Mouse (Mus musculus) natural killer cell, adult 2 months (primary cell): Measurements from ENCODE around the gene Cmtr1.
"Not testable (repeated sequence)": the region's sequence is repeated elsewhere in the genome, so short reads cannot be mapped to it uniquely, and the experiment has no call there.

Source experiments
- DNase-seq, 2 experiments: peaks; one replicate each; pipeline ENCODE4 v3.0.0; 2022; ENCODE audit warnings: low spot score in 2 of 2

Cmtr1 gene

DNA sequence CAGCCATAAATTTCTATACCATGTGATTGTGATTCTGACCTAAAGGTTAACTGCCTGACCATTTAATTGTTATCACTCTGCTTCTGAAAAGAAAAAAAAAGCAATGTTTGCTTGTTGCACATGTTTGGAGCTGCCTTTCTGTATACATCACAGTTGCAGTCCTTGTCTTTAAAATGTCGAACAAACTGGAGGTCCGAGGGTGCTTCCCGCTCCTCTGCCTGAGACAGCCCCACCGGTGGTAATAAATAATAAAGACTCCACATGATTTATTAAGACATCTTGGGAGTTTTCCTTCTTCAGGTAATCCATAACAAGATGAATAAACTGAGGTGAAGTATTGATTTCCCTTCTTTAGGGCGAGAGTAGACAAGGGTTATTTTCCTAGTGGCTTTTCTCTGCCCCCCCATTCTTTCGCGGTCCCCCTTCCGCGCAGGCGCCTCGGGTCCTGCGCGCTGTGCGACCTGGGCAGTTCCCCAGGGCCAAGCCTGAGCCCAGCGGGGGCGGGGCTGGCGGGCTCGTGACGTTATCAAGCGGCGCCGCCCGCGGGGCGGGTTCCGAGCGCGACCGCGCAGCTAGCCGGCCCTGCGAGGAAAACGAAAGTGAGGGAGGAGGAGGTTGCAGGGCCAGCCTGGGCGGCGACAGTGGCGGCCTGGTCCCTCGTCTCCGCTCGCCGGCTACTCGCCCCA, at the start of gene Cmtr1:
Gene Cmtr1 (plus strand): TSS at position 520 of the 686 bp plus-strand sequence.
- DNase-seq, result peak; percentile 97

DNA sequence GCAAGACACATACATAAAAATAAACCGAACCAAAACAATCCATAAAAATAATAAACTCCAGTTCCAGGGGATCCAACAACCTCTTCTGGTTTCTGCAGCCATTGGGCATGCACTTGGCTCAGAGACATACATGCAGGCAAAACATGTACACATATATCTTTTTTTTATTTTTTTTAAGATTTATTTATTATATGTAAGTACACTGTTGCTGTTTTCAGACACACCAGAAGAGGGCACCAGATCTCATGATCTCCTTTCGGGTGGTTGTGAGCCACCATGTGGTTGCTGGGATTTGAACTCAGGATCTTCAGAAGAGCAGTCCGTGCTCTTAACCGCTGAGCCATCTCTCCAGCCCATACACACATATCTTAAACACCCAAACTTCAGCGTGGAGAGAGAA, 46.9 kb upstream of the Cmtr1 start:
- not testable (repeated sequence) for DNase-seq

DNA sequence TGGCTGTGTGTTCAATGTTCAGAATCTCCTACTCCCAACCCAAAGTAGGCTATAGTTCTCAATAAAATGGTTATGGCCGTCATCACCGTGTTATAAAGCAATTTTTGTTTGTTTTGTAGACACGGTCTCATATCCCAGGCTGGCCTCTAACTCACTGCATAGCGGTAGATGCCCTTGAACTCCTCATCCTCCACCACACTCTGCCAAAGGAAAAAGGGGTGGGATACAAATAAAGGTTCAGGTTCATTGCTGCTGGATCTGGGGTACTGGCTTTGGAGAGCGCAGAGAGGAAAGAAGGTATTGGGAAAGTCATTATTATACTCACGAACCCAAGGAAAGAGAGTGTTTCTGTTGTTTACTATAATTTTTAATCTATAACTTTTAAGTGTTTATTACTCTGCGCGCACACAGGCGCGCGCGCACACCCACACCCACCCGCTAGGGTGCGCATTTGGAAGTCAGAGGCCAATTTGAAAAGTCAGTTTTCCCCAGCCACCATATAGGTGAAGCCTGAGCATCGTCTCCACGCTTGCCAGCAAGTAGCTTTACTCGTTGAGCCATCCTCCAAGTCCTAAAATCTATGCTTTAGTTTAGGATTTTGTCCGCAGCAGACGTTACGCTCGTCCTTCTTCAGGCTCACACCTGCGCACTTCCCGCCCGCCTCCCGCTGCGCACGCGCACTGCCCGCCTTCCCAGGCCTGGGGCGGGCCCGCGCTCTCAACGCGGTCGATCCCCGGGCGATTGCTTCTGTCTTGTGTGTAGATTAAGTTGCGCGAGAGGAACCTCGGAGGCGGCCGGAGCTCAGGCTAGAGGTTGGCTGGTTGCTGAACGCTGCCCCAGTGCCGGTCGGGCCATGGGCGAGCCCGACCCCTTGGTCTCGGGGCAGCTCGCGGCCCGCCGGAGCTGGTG, 46.0 kb upstream of the Cmtr1 start, which contains the start of the genes Rnf8 and Gm28043:
Gene Rnf8 (plus strand): TSS at position 676 of the 909 bp plus-strand sequence.
Gene Gm28043 (plus strand): TSS at position 762 of the 909 bp plus-strand sequence.
- DNase-seq, result peak; percentile 90 to 93

DNA sequence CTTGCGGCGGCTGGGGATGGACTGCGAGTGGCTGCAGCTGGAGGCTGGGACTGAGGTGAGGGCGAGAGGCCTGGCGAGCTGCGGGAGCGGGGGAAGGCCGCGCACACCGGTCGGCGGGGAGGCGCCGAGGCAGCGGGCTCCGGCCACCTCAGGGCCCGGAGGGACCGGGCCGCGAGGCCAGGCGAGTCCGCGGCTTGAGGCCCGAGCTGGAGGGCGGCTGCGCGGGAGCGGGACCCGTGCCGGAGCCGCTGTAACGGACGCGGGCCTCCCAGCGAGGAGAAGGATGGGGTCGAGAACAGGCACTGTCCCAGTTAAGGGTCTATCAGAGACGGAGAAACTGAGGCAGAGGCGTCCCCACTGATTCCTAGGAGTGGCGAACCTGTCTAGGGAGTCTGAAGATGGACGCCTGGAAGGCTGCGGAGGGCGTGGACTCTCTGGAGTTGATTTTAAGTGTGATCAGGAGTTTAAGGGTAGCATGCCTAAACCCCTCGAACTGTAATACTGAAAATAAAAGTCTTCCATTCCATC, 45.3 kb upstream of the Cmtr1 start:
- DNase-seq, result no peak

DNA sequence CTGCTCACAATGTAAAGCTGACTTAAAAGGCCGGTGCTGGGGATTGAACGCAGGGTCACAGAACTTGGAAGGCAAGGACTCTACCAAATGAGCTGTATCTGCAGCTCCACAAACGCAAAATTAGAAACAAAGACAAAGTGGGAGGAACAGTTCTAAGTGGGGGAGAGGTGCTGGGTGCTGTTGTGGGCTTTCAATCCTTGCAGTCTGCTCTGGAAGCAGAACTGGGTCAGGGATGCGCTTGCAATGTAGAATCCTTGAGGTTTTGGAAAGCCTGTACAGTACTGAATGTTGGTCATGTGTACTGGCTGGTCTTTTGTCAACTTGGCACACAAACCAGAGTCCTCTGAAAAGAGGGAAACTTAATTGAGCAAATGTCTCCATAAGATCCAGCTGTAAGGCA, 44.8 kb upstream of the Cmtr1 start:
- DNase-seq, result no peak

DNA sequence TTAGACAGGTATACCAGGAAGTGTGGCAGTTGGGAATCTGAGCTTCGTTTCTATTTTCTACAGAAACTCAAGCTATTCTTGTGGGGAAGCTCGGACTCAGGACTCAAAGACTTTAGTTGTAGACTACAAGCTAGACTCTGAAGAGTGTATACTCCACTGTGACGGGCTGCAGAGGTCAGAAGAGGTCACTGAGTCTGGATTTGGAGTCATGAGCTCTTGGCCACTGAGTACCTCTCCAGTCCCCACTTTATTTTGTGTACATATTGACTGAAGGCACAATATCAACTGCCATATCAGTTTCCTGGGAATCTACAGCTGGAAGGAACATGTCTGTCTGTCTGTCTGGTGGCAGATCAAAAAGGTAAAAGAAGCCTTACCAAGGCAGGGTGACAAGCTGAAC, 41.2 kb upstream of the Cmtr1 start:
- DNase-seq, result no peak

DNA sequence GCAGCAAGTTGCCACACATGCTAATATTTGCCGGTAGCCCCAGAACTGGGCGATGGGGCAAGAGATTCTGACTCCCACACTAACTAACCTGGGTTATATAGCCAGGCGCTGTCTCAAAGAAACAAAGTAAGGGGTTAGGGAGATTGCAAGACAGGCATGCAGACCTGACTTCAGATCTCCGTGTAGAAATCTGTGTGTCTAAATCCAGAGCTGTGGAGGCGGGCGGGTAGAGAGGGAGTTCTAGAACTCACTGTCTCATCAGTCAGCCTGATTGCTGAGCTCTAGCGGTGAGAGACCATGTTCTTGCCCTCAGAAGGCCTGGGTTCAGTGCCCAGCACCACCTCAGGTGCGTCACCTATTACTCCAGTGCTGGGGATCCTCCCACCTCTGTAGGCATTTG, 36.9 kb upstream of the Cmtr1 start:
- no peak for DNase-seq

DNA sequence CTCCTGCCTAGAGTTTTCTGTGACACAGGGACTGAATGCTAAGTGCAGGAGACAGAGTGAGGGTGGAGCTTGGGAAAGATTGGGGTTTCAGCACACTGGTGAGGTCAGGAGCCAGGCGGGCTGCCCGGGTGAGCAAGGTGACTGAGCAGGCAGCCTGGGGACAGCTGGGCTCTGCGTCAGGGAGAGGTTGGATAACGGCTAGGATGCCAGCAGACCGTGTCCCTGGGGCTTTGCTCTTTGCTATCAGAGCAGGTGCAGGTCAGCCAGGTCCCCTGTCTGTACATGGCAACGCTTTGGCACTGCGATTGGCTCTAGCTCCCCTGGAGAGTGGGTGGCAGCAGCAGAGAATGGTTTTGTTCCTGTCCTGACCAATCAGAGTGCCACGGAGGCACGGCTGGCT, 33.1 kb upstream of the Cmtr1 start:
- no peak for DNase-seq

DNA sequence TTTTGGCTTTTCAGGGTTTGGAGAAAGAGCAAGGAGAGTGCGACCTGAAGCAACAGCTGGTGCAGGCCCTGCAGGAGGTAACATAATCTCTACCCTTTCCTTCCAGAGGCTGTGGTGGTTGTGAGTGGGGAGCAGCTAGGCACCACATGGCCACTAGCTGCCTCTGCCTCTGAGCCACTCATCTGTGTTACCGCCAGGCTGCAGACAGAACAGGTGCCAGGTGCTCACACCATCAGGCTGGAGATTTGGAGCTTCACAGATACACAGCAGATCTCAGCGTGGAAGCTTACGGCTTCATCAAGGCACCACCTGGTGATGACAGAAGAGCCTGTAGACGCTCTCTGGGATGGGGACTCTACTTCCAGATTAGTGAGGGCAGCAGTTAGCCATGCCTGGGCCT, 31.4 kb upstream of the Cmtr1 start:
- DNase-seq, result no peak

DNA sequence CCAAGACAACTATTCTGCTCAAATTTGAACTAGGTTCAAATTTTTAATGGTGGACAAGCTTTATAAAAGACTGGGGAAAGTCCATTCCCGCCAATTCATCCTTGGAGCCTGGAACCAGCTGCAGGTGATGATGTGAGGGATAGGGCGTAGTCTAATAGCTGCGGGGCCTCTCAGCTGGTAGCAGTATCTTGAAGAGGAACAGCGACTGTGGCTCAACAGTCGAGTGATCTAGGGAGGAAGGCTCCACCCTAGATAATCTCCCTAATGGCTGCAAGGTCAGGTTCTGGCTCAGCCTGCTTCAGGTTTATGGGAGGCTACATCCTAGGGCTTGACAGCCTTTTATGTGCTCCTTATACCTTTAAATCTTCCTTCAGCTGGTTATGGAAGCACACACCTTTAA, 30.8 kb upstream of the Cmtr1 start:
- DNase-seq, result no peak

DNA sequence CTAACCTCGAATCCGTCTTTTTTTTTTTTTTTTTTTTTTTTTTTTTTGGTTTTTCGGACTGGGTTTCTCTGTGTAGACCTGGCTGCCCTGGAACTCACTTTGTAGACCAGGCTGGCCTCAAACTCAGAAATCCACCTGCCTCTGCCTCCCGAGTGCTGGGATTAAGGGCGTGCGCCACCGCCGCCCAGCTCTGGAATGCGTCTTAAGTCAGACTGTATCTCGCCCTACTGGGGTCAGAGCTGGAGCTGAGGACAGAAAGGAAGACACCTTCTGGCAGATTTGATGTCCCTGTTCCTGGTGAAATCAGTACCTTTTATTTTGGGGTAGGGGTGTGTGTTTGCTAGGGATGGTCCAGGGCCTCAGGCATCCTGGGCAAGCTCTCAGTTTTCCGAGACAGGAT, 28.1 kb upstream of the Cmtr1 start:
- no peak for DNase-seq

DNA sequence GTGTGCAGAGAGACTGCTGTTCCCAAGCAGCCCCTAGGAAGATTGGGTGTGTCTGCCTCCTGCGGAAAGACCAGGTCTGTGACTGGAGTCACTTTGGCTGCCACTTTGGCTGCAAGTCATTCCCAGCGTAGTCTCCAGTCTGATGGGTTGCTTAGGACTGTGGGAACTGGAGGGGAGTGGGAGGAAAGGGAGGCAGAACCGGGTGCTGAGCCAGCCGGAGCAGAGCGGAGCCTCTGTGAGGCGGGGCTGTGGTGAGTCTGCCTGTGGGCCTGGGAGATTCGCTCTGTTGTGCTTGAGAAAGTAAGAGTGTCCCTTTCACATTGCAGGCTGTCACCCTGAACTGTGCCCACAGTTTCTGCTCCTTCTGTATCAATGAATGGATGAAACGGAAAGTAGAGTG, 24.9 kb upstream of the Cmtr1 start:
- DNase-seq, result no peak

DNA sequence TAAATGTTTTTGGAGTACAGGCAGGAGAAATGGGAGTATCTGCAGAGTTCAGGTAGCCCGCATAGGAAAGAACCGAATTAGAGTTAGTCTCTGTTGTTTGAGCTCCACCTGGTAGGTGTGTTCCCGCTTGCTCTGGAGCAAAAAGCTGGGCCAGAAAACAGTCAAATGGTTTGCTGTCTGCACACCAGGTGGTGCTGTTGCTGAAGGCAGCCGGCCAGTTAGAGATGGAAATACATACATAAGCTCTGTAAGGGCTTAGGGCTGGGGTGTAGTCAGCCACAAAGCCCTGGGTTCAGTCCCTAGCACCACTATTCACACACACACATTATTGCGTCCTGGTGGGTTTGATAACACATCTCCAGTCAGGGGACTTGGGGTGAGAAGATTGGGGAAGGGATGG, 24.3 kb upstream of the Cmtr1 start:
- DNase-seq, result no peak

DNA sequence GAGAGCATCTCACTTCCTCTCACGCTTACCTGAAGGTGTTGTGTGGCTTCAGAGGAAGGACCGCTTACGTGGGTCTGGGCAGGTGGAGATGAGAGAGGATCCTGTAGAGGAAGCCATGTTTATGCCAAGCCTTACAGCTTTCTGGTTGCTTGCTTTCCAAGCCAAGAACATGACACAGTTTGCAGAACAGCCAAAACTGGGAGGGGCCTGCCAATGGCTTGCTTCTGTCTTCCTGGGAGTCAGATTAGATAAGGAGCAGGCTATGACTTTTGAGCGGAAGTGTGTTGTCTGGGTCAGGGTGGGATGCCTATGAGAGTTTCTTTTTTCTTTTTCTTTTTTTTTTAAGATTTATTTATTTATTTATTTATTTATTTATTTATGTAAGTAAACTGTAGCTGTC, 23.0 kb upstream of the Cmtr1 start:
- no peak for DNase-seq

DNA sequence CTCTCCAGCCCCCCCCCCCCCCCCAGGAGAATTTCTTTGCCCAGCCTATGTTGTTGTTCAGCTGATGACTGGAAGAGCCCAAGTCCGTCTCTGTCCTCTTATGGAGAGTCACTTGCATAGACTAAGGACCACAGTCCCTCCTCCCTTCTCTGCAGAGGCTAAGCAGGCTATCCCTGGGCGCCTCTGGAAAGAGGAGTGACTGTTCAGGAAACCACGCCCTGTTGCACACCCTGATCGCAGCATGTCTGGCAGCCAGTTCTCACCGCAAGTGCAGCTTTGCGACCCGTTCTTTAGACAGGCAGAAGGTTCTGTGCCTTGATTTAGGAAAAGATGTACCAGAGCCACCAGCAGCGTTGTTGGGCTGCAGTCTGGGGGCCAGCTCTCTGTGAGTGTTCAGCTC, 22.5 kb upstream of the Cmtr1 start:
- peak; percentile 27 to 34 for DNase-seq

DNA sequence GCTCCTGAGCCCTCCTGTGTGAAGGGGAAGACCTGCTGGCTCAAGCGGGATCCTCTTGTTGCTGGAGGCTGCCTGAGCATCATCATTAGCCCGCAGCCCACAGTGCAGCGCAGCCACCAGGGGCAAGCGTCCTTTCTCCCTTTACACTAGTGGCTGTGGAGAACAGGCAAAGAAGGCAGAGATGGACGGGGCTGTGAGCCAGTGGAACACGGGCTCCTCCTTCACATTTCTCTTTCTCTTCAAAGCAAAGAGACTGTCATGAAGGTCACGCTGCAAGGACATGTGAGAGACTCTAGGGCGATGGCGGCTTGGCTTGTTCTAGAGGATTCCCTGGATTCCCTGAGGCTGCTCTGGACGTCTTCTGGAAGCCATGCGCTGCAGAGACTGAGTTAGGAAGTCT, 19.4 kb upstream of the Cmtr1 start:
- DNase-seq, result no peak

DNA sequence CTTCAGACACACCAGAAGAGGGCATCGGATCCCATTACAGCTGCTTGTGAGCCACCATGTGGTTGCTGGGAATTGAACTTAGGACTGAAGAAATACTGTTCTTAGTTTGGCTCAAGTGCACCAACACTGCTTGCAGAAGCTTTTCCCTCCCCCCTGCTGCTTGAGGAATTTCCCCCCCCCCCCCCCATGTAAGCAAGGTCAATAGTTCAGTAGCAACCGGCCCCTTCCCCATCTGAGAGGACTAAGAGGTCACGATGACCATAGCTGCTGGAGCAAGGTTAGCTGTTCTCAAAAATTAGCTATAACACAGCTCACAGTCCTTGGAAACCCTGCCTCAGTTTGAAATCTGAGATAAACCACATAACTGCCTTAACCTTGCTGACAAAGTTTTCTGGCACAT, 18.2 kb upstream of the Cmtr1 start:
- DNase-seq, result no peak

DNA sequence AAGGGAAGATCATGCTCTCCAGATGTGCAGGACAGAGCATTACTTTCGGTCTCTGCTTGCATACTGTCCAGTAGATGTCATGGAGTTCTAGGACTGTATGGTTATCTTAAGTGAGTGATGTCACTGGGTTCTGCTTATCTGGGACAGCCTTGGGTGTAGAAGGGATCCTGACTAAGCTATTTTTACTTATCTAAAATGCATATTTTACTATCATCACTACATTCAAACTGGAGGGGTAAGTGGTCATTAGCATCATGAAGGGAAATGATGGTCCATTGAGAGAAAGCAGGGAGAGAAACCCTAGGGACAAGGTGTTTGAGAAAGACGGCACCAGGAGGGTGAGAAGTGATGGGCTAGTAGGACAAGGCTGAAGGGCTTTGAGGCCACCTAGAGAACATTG, 2.1 kb upstream of the Cmtr1 start:
- DNase-seq, result no peak

DNA sequence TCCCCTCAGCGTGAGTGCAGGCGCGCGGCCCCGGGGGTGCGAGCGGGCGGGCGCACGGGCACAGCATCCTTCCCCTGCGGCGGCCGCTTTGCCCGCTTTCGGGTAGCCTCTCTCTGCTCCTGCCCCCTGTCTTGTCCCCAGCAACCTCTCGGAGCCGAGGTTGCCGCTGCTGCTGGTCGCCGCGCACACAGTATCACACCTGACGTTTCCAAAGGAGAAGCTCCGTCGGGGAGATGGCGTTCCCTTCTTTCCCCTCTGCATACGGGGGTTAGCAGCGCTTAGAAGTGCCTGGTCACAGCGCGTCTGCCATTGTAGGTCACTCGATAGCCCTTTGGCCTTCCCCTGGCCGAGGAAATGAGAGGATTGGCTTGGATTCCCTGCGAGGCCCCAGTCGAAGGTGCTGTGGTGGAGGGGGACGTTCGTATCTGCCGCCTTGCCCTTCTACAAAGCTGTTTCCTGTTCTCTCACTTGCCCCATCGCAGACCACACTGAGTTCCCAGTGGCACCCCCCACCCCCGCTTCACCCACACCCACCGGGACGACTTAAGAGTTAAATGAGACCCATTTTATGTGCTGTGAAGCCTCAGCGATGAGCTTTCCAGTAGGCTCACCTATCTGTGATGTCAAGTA, 482 bp downstream of the Cmtr1 start:
- DNase-seq, result peak in 1 of 2 experiments; percentile 36

DNA sequence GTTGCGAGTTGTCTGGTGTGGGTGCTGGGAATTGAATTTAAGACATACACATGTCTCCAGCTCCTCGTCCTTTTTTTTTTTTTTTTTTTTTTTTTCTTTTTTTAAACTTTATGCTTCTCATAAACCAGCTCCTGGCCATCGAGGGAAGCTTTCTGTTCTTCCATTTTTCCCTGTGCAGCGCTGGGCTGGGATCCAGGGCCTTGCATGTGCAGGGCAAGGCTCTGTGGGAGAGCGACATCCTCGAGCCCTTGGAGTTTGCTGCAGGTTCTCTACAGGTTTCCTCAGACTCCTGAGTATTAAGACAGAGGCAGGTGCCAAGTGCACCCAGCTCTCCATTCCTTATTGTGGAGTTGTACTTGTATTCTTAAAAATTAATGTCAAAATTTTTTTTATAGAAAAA, 1.8 kb downstream of the Cmtr1 start:
- no peak for DNase-seq

DNA sequence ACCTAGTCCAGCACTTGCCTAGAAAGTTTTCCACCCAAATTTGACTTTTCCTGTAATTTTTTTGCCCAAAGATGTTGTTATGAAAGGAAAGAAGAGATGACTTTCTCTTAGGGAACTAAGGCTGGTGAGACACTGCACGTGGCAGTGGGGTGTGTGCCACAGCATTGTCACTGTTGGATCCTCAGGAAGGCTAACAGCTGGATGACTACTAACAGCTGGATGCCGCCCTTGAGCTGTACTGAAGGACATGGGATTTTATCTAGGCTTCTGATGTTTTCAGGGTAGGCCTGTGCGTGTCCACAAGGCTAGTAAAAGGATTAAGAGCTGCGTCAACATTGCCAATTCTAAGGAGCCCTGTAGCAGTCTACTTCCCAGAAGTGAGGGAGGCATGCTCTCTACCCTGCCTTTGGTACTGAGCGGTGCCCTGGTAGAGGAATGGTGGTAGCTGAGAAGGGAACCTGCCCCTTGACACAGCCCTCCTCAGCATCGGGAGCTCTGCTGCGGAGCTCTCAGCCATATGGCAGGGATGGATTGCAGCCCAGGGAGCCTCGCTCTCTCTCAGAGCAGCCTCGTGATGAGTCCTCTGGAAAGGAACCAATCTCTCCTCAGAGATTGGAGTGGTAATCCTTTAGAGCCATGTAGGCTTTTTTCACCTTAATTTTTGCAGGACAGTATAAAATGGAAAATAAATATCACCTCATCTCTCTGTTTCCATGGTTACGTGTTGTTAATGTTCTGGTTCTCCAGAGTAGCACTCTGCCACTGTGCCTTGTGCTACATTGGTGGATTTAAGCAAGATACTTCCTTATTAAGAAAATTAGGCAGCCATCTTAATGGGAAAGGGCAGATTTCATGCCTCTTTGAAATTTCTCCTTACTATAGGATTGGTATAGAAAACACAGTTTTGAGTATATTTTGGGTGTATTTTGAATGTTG, 7.9 kb downstream of the Cmtr1 start:
- no peak for DNase-seq
